Mouse (Mus musculus) spleen, postnatal 4 days (tissue): ENCODE measurements at regions not wholly inside any gene's neighbourhood (a gene's known extent, or its start where the extent isn't known, plus 50 kb on each side); places are given as distances from the start of the nearest gene placed in this dataset.

Source experiments
- DNase-seq, 2 experiments: peaks; one replicate each; pipeline ENCODE4 v3.0.0; 2022; ENCODE audit warnings: low spot score in 2 of 2

- peak; percentile 22 to 70 for DNase-seq
Measured at GRCm38 (mm10) chr6:123930951-123931350, 77.7 kb upstream of the Vmn2r25 start.

GRCm38 (mm10) chr6:123937930-123938329, 84.7 kb upstream of the Vmn2r25 start:
- no peak for DNase-seq

GRCm38 (mm10) chr6:123961321-123961720, 63.0 kb upstream of the Vmn2r26 start:
- DNase-seq: no peak

- peak in 1 of 2 experiments; percentile 14 for DNase-seq
Measured at GRCm38 (mm10) chr6:123971180-123971579, 53.2 kb upstream of the Vmn2r26 start.
